Mouse (Mus musculus): ENCODE data around the gene Fam43a. TPM values are rescaled to one million over a fixed set of nuclear protein-coding genes. Genes with fewer than 3 reads are reported as not detected.

Fam43a gene
- polyA plus RNA-seq, 1 experiment from 2014 or later = 14.2 TPM

- DNase-seq (ENCODE audit: low spot score) (no peak), ATAC-seq (ENCODE audit: low FRiP score, low TSS enrichment) (no peak)
- H3K27me3 ChIP-seq (ENCODE audit: control insufficient read depth, insufficient read depth, low read length) = no peaks in the 10 kb centered on the region
- H3K9me3 ChIP-seq (ENCODE audit: control insufficient read depth, low read length) = no peaks in the 10 kb centered on the region
- TF ChIP-seq CTCF (IDR thresholded peaks at IDR 0.05; ENCODE audit: low read depth) = no peak
- no peak for TF ChIP-seq EP300 (optimal IDR thresholded peaks at IDR 0.05)
- no peak overlapping the region for H3K4me3 ChIP-seq (ENCODE audit: low read depth, low read length)
- H3K4me2 ChIP-seq (replicated peaks; ENCODE audit: low read depth) = no peak overlapping the region
- no peak overlapping the region for H3K9ac ChIP-seq (ENCODE audit: low read length)
- 83% methylated on average over 7 of the region's 7 CpGs for WGBS
- H3K36me3 ChIP-seq (ENCODE audit: control insufficient read depth, insufficient read depth, low read length) = peaks cover 35% of the 10 kb centered on the region
- H3K4me1 ChIP-seq (replicated peaks; ENCODE audit: control insufficient read depth, insufficient read depth) = no peaks in the 10 kb centered on the region
- H3K27ac ChIP-seq (replicated peaks) = no peak overlapping the region
These were observed 23.7 kb upstream of the Fam43a start for GRCm38 (mm10) chr16:30575815-30576214.

- TF ChIP-seq EP300 (optimal IDR thresholded peaks at IDR 0.05) = no peak
- TF ChIP-seq CTCF (IDR thresholded peaks at IDR 0.05; ENCODE audit: low read depth) = no peak
- no peak for DNase-seq (ENCODE audit: low spot score)
- no peak for ATAC-seq (ENCODE audit: low FRiP score, low TSS enrichment)
- Histone ChIP-seq H3K4me1 (replicated peaks; ENCODE audit: control insufficient read depth, insufficient read depth) (no peaks in the 10 kb centered on the region), H3K4me2 (replicated peaks; ENCODE audit: low read depth) (no peak overlapping the region), H3K9ac (ENCODE audit: low read length) (no peak overlapping the region), H3K27ac (replicated peaks) (no peak overlapping the region), H3K27me3 (ENCODE audit: control insufficient read depth, insufficient read depth, low read length) (no peaks in the 10 kb centered on the region), H3K9me3 (ENCODE audit: control insufficient read depth, low read length) (no peaks in the 10 kb centered on the region), H3K4me3 (ENCODE audit: low read depth, low read length) (no peak overlapping the region), H3K36me3 (ENCODE audit: control insufficient read depth, insufficient read depth, low read length) (peaks cover 31% of the 10 kb centered on the region)
- WGBS = 82% methylated on average over 1 of the region's 1 CpGs
These were observed 23.1 kb upstream of the Fam43a start for GRCm38 (mm10) chr16:30576392-30576791.

- Histone ChIP-seq H3K4me2 (replicated peaks; ENCODE audit: low read depth) (no peak overlapping the region), H3K27ac (replicated peaks) (no peak overlapping the region)
- 86% methylated on average over 5 of the region's 5 CpGs for WGBS
These were observed 18.8 kb upstream of the Fam43a start for GRCm38 (mm10) chr16:30580765-30581164.

GRCm38 (mm10) chr16:30586935-30587493, 12.5 kb upstream of the Fam43a start:
- ATAC-seq (ENCODE audit: low FRiP score, low TSS enrichment) = no peak

More at GRCm38 (mm10) chr16:30580765-30581164, 18.8 kb upstream of the Fam43a start:
- Histone ChIP-seq H3K36me3 (ENCODE audit: control insufficient read depth, insufficient read depth, low read length) (peaks cover 43% of the 10 kb centered on the region), H3K27me3 (ENCODE audit: control insufficient read depth, insufficient read depth, low read length) (no peaks in the 10 kb centered on the region), H3K9ac (ENCODE audit: low read length) (no peak overlapping the region), H3K4me3 (ENCODE audit: low read depth, low read length) (no peak overlapping the region), H3K9me3 (ENCODE audit: control insufficient read depth, low read length) (no peaks in the 10 kb centered on the region), H3K4me1 (replicated peaks; ENCODE audit: control insufficient read depth, insufficient read depth) (no peaks in the 10 kb centered on the region)
- ATAC-seq (ENCODE audit: low FRiP score, low TSS enrichment) (no peak), DNase-seq (ENCODE audit: low spot score) (no peak)
- TF ChIP-seq EP300 (optimal IDR thresholded peaks at IDR 0.05) = no peak
- TF ChIP-seq CTCF (IDR thresholded peaks at IDR 0.05; ENCODE audit: low read depth) = no peak

GRCm38 (mm10) chr16:30587494-30588327, 11.8 kb upstream of the Fam43a start, which contains the start of gene Lsg1:
TSS of gene Lsg1 (minus strand) at chr16:30587592.
- peak; percentile 92 for ATAC-seq (ENCODE audit: low FRiP score, low TSS enrichment)
- peak; percentile 90 for TF ChIP-seq EP300 (optimal IDR thresholded peaks at IDR 0.05)
- TF ChIP-seq CTCF (IDR thresholded peaks at IDR 0.05; ENCODE audit: low read depth) = peak; percentile 68
- Histone ChIP-seq H3K4me2 (replicated peaks; ENCODE audit: low read depth) (peak within 1 kb of the TSS; percentile 81), H3K9me3 (ENCODE audit: control insufficient read depth, low read length) (no peaks in the 10 kb centered on the region), H3K27ac (replicated peaks) (peak within 1 kb of the TSS; percentile 69), H3K4me1 (replicated peaks; ENCODE audit: control insufficient read depth, insufficient read depth) (no peaks in the 10 kb centered on the region), H3K27me3 (ENCODE audit: control insufficient read depth, insufficient read depth, low read length) (no peaks in the 10 kb centered on the region), H3K9ac (ENCODE audit: low read length) (peak within 1 kb of the TSS; percentile 76), H3K36me3 (ENCODE audit: control insufficient read depth, insufficient read depth, low read length) (peaks cover 12% of the 10 kb centered on the region; the same call in 1 of the 2 replicates), H3K4me3 (ENCODE audit: low read depth, low read length) (peak within 1 kb of the TSS; percentile 81)
- WGBS = 1% methylated on average over 35 of the region's 35 CpGs
- DNase-seq (ENCODE audit: low spot score) = peak; percentile 85

More at GRCm38 (mm10) chr16:30586935-30587493, 12.5 kb upstream of the Fam43a start:
- no peaks in the 10 kb centered on the region for H3K9me3 ChIP-seq (ENCODE audit: control insufficient read depth, low read length)
- DNase-seq (ENCODE audit: low spot score) = no peak
- peak overlapping the region; percentile 81 for H3K4me2 ChIP-seq (replicated peaks; ENCODE audit: low read depth)
- H3K27ac ChIP-seq (replicated peaks) = peak overlapping the region; percentile 2
- no peaks in the 10 kb centered on the region for H3K27me3 ChIP-seq (ENCODE audit: control insufficient read depth, insufficient read depth, low read length)
- WGBS = 2% methylated on average over 19 of the region's 19 CpGs
- H3K36me3 ChIP-seq (ENCODE audit: control insufficient read depth, insufficient read depth, low read length) = peaks cover 17% of the 10 kb centered on the region; the same call in 1 of the 2 replicates
- H3K9ac ChIP-seq (ENCODE audit: low read length) = peak overlapping the region; percentile 76
- H3K4me3 ChIP-seq (ENCODE audit: low read depth, low read length) = peak overlapping the region; percentile 81
- H3K4me1 ChIP-seq (replicated peaks; ENCODE audit: control insufficient read depth, insufficient read depth) = no peaks in the 10 kb centered on the region
- no peak for TF ChIP-seq CTCF (IDR thresholded peaks at IDR 0.05; ENCODE audit: low read depth)
- TF ChIP-seq EP300 (optimal IDR thresholded peaks at IDR 0.05) = no peak

Measured in stomach, postnatal 0 days (tissue).